ENCODE assay signal across 8 mouse cellular contexts in genomic region chr15:96696486-96697284, GRCm38 (mm10). TPM values are rescaled to one million over a fixed set of nuclear protein-coding genes. Genes with fewer than 3 reads are reported as not detected.
DNase-seq lines count a peak whose midpoint lies in the region; ATAC-seq and TF ChIP-seq lines count a peak whose summit lies in the region.

No protein-coding gene starts in this region.

- H3K4me2 ChIP-seq in lung, embryonic 15.5 days, result peak overlapping the region; percentile 75
- peak overlapping the region; percentile 73 for H3K4me2 ChIP-seq in embryonic facial prominence, embryonic 15.5 days (replicated peaks)
- H3K4me2 ChIP-seq in intestine, postnatal 0 days (replicated peaks; ENCODE audit: low read depth), result peak overlapping the region; percentile 73
- peak overlapping the region; percentile 75 for H3K4me2 ChIP-seq in neural tube, embryonic 13.5 days

- 17% methylated on average over 13 of the region's 13 CpGs for WGBS in lung, embryonic 15.5 days
- 46% methylated on average over 13 of the region's 13 CpGs for WGBS in embryonic facial prominence, embryonic 15.5 days
- WGBS in intestine, postnatal 0 days, result 34% methylated on average over 13 of the region's 13 CpGs
- WGBS in neural tube, embryonic 13.5 days, result 72% methylated on average over 13 of the region's 13 CpGs

- peak overlapping the region; percentile 93 for H3K9ac ChIP-seq in lung, embryonic 15.5 days
- H3K9ac ChIP-seq in embryonic facial prominence, embryonic 15.5 days, result peak overlapping the region; percentile 18
- no peak overlapping the region for H3K9ac ChIP-seq in intestine, postnatal 0 days (ENCODE audit: low read depth, low read length)
- peak overlapping the region; percentile 99 for H3K9ac ChIP-seq in neural tube, embryonic 13.5 days

- H3K9me3 ChIP-seq in lung, embryonic 15.5 days, result no peaks in the 10 kb centered on the region
- H3K9me3 ChIP-seq in embryonic facial prominence, embryonic 15.5 days (replicated peaks), result no peaks in the 10 kb centered on the region
- H3K9me3 ChIP-seq in intestine, postnatal 0 days (ENCODE audit: control insufficient read depth), result no peaks in the 10 kb centered on the region
- H3K9me3 ChIP-seq in neural tube, embryonic 13.5 days, result no peaks in the 10 kb centered on the region

- H3K27ac ChIP-seq in lung, embryonic 15.5 days, result peak overlapping the region; percentile 49
- no peak overlapping the region; the same call in 1 of the 2 replicates for H3K27ac ChIP-seq in embryonic facial prominence, embryonic 15.5 days (replicated peaks)
- peak overlapping the region; percentile 28; the same call in 1 of the 2 replicates for H3K27ac ChIP-seq in intestine, postnatal 0 days (ENCODE audit: low read depth, low read length)
- 0 out of 2 replicates have a peak overlapping the region, but pooled peaks have one; percentile 46 for H3K27ac ChIP-seq in neural tube, embryonic 13.5 days (replicated peaks)

- no peak for TF ChIP-seq CTCF in intestine, postnatal 0 days (IDR thresholded peaks at IDR 0.05; ENCODE audit: low read depth)

- peaks cover 38% of the 10 kb centered on the region for H3K36me3 ChIP-seq in lung, embryonic 15.5 days
- peaks cover 50% of the 10 kb centered on the region for H3K36me3 ChIP-seq in embryonic facial prominence, embryonic 15.5 days
- H3K36me3 ChIP-seq in intestine, postnatal 0 days (ENCODE audit: control insufficient read depth, insufficient read depth), result peaks cover 39% of the 10 kb centered on the region
- peaks cover 61% of the 10 kb centered on the region for H3K36me3 ChIP-seq in neural tube, embryonic 13.5 days

- no peaks in the 10 kb centered on the region for H3K27me3 ChIP-seq in lung, embryonic 15.5 days
- H3K27me3 ChIP-seq in embryonic facial prominence, embryonic 15.5 days, result no peaks in the 10 kb centered on the region
- H3K27me3 ChIP-seq in intestine, postnatal 0 days (replicated peaks; ENCODE audit: control insufficient read depth, insufficient read depth, low read length), result no peaks in the 10 kb centered on the region
- H3K27me3 ChIP-seq in neural tube, embryonic 13.5 days, result no peaks in the 10 kb centered on the region

- peaks cover 45% of the 10 kb centered on the region for H3K4me1 ChIP-seq in lung, embryonic 15.5 days
- peaks cover 49% of the 10 kb centered on the region for H3K4me1 ChIP-seq in embryonic facial prominence, embryonic 15.5 days
- H3K4me1 ChIP-seq in intestine, postnatal 0 days (replicated peaks; ENCODE audit: control insufficient read depth, insufficient read depth, low read length), result peaks cover 17% of the 10 kb centered on the region; the same call in 1 of the 2 replicates
- peaks cover 66% of the 10 kb centered on the region for H3K4me1 ChIP-seq in neural tube, embryonic 13.5 days (replicated peaks)

- H3K4me3 ChIP-seq in lung, embryonic 15.5 days, result peak overlapping the region; percentile 78
- peak overlapping the region; percentile 75 for H3K4me3 ChIP-seq in embryonic facial prominence, embryonic 15.5 days (replicated peaks)
- peak overlapping the region; percentile 95 for H3K4me3 ChIP-seq in intestine, postnatal 0 days (ENCODE audit: low read depth, low read length)
- H3K4me3 ChIP-seq in neural tube, embryonic 13.5 days, result peak overlapping the region; percentile 84

- no peak for DNase-seq in lung, postnatal 14 days
- no peak for DNase-seq in T-cell, adult 2 months (ENCODE audit: low spot score)
- no peak for DNase-seq in thymus, postnatal 14 days
- DNase-seq in cerebellum, adult 8-10 months, result no peak

- no peak for ATAC-seq in lung, embryonic 15.5 days (ENCODE audit: borderline replicate concordance, extremely low read depth, low FRiP score, low TSS enrichment)
- no peak for ATAC-seq in embryonic facial prominence, embryonic 15.5 days (ENCODE audit: insufficient number of reproducible peaks, low FRiP score, low TSS enrichment, low read depth)
- no peak for ATAC-seq in intestine, postnatal 0 days
- no peak for ATAC-seq in neural tube, embryonic 13.5 days (ENCODE audit: low read depth)

RNA-seq across cellular contexts. Expression of gene Slc38a2, which starts 2.8 kb away (rescaled TPM):
- 131 and 138 TPM in 2 replicates for polyA plus RNA-seq in lung, embryonic 15.5 days (2015; fragmentation: Nextera tagmentation; extraction: Ambion mirVana)
- polyA plus RNA-seq in embryonic facial prominence, embryonic 15.5 days (2015; fragmentation: Nextera tagmentation; extraction: Ambion mirVana), result 101 and 107 TPM in 2 replicates
- polyA plus RNA-seq in intestine, postnatal 0 days (2015; fragmentation: Nextera tagmentation; extraction: Ambion mirVana), result 27.9 and 28.5 TPM in 2 replicates
- 118 and 142 TPM in 2 replicates for polyA plus RNA-seq in neural tube, embryonic 13.5 days (2015; fragmentation: Nextera tagmentation; extraction: Ambion mirVana)

RNA-seq across cellular contexts. Expression of gene Slc38a1, which starts 54.0 kb away (rescaled TPM):
- 56.4 and 62.0 TPM in 2 replicates for polyA plus RNA-seq in lung, embryonic 15.5 days (2015; fragmentation: Nextera tagmentation; extraction: Ambion mirVana)
- polyA plus RNA-seq in embryonic facial prominence, embryonic 15.5 days (2015; fragmentation: Nextera tagmentation; extraction: Ambion mirVana), result 43.7 and 44.6 TPM in 2 replicates
- polyA plus RNA-seq in intestine, postnatal 0 days (2015; fragmentation: Nextera tagmentation; extraction: Ambion mirVana), result 78.6 and 79.8 TPM in 2 replicates
- 140 and 158 TPM in 2 replicates for polyA plus RNA-seq in neural tube, embryonic 13.5 days (2015; fragmentation: Nextera tagmentation; extraction: Ambion mirVana)
